Mouse (Mus musculus): ENCODE data around the gene Gnai2. TPM values are rescaled to one million over a fixed set of nuclear protein-coding genes. Genes with fewer than 3 reads are reported as not detected.

The Gnai2 gene
- polyA plus RNA-seq, 1 experiment, result 499 TPM

GRCm38 (mm10) chr9:107666751-107667205 lies 31.6 kb upstream of the Gnai2 start:
- peak overlapping the region; percentile 34 for H3K4me2 ChIP-seq (ENCODE audit: low read depth)
- H3ac ChIP-seq (ENCODE audit: control insufficient read depth, insufficient read length), result no peak overlapping the region
- no peaks in the 10 kb centered on the region for H3K36me3 ChIP-seq (ENCODE audit: control insufficient read depth, insufficient read depth)
- H3K4me3 ChIP-seq, result no peak overlapping the region
- peaks cover 82% of the 10 kb centered on the region for H3K27me3 ChIP-seq (ENCODE audit: control insufficient read depth, insufficient read depth, insufficient read length)
- TF ChIP-seq TCF3 (IDR thresholded peaks at IDR 0.05; ENCODE audit: insufficient read length, low read depth) (no peak), POLR2A (IDR thresholded peaks at IDR 0.05; ENCODE audit: insufficient read length, low read depth) (no peak), CEBPB (IDR thresholded peaks at IDR 0.05; ENCODE audit: insufficient read depth, poor library complexity, severe bottlenecking) (no peak), TCF12 (IDR thresholded peaks at IDR 0.05; ENCODE audit: insufficient read depth, poor library complexity, severe bottlenecking) (no peak), MAX (IDR thresholded peaks at IDR 0.05; ENCODE audit: low read depth) (no peak), POLR2AphosphoS2 (IDR thresholded peaks at IDR 0.05; ENCODE audit: insufficient read length, low read depth) (no peak), REST (IDR thresholded peaks at IDR 0.05; ENCODE audit: insufficient read depth, insufficient read length) (no peak), E2F4 (IDR thresholded peaks at IDR 0.05; ENCODE audit: insufficient read depth) (no peak), SRF (IDR thresholded peaks at IDR 0.05; ENCODE audit: control insufficient read depth, insufficient read length, low read depth) (no peak), MYOD1 (IDR thresholded peaks at IDR 0.05; ENCODE audit: control insufficient read depth in 1 of 3, insufficient read length in 2 of 3, low read depth in 2 of 3) (no peak), MYOG (IDR thresholded peaks at IDR 0.05; ENCODE audit: control insufficient read depth in 1 of 3, insufficient read depth in 1 of 3, insufficient read length in 2 of 3, low read depth in 2 of 3) (no peak), USF1 (IDR thresholded peaks at IDR 0.05; ENCODE audit: low read depth) (no peak)
- H3K79me2 ChIP-seq (ENCODE audit: control insufficient read depth, insufficient read depth), result no peaks in the 10 kb centered on the region

DNA sequence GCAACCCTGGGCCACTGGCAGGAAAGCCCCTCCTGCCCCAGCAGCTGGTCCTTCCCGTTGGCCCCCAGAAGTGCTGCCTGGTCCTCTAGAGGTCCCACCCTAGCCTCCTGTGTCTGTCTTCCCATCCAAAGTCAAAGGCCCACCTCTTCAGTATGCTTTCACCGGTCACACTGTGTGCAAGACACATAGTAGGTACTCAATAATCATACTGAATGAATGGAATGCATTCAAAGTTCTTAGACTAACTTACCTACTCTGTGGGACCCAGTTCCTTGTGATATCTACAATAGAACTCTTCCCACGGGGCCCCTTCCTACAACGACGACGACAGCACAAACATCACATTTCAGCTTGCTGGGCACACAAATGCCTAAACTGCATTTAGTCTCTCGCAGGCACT lies 30.1 kb upstream of the Gnai2 start:
- Histone ChIP-seq H3K36me3 (ENCODE audit: control insufficient read depth, insufficient read depth) (no peaks in the 10 kb centered on the region), H3K4me3 (no peak overlapping the region), H3K27me3 (ENCODE audit: control insufficient read depth, insufficient read depth, insufficient read length) (peaks cover 85% of the 10 kb centered on the region), H3K4me2 (ENCODE audit: low read depth) (no peak overlapping the region), H3ac (ENCODE audit: control insufficient read depth, insufficient read length) (no peak overlapping the region), H3K79me2 (ENCODE audit: control insufficient read depth, insufficient read depth) (no peaks in the 10 kb centered on the region)
- TF ChIP-seq MYOD1 (IDR thresholded peaks at IDR 0.05; ENCODE audit: control insufficient read depth in 1 of 3, insufficient read length in 2 of 3, low read depth in 2 of 3) (no peak), POLR2A (IDR thresholded peaks at IDR 0.05; ENCODE audit: insufficient read length, low read depth) (no peak), MYOG (IDR thresholded peaks at IDR 0.05; ENCODE audit: control insufficient read depth in 1 of 3, insufficient read depth in 1 of 3, insufficient read length in 2 of 3, low read depth in 2 of 3) (no peak), POLR2AphosphoS2 (IDR thresholded peaks at IDR 0.05; ENCODE audit: insufficient read length, low read depth) (no peak), TCF12 (IDR thresholded peaks at IDR 0.05; ENCODE audit: insufficient read depth, poor library complexity, severe bottlenecking) (no peak), MAX (IDR thresholded peaks at IDR 0.05; ENCODE audit: low read depth) (no peak), TCF3 (IDR thresholded peaks at IDR 0.05; ENCODE audit: insufficient read length, low read depth) (no peak), SRF (IDR thresholded peaks at IDR 0.05; ENCODE audit: control insufficient read depth, insufficient read length, low read depth) (no peak), E2F4 (IDR thresholded peaks at IDR 0.05; ENCODE audit: insufficient read depth) (no peak), USF1 (IDR thresholded peaks at IDR 0.05; ENCODE audit: low read depth) (no peak), CEBPB (IDR thresholded peaks at IDR 0.05; ENCODE audit: insufficient read depth, poor library complexity, severe bottlenecking) (no peak), REST (IDR thresholded peaks at IDR 0.05; ENCODE audit: insufficient read depth, insufficient read length) (no peak)

GRCm38 (mm10) chr9:107663525-107663924 lies 28.4 kb upstream of the Gnai2 start:
- no peak for TF ChIP-seq SRF (IDR thresholded peaks at IDR 0.05; ENCODE audit: control insufficient read depth, insufficient read length, low read depth)
- no peak for TF ChIP-seq USF1 (IDR thresholded peaks at IDR 0.05; ENCODE audit: low read depth)
- no peak for TF ChIP-seq POLR2AphosphoS2 (IDR thresholded peaks at IDR 0.05; ENCODE audit: insufficient read length, low read depth)
- no peak for TF ChIP-seq MYOG (IDR thresholded peaks at IDR 0.05; ENCODE audit: control insufficient read depth in 1 of 3, insufficient read depth in 1 of 3, insufficient read length in 2 of 3, low read depth in 2 of 3)
- no peak for TF ChIP-seq POLR2A (IDR thresholded peaks at IDR 0.05; ENCODE audit: insufficient read length, low read depth)
- TF ChIP-seq CEBPB (IDR thresholded peaks at IDR 0.05; ENCODE audit: insufficient read depth, poor library complexity, severe bottlenecking), result no peak
- no peak for TF ChIP-seq TCF3 (IDR thresholded peaks at IDR 0.05; ENCODE audit: insufficient read length, low read depth)
- H3K36me3 ChIP-seq (ENCODE audit: control insufficient read depth, insufficient read depth), result no peaks in the 10 kb centered on the region
- H3ac ChIP-seq (ENCODE audit: control insufficient read depth, insufficient read length), result no peak overlapping the region
- no peak overlapping the region for H3K4me3 ChIP-seq
- no peak overlapping the region for H3K4me2 ChIP-seq (ENCODE audit: low read depth)
- H3K27me3 ChIP-seq (ENCODE audit: control insufficient read depth, insufficient read depth, insufficient read length), result peaks cover 85% of the 10 kb centered on the region
- H3K79me2 ChIP-seq (ENCODE audit: control insufficient read depth, insufficient read depth), result no peaks in the 10 kb centered on the region

DNA sequence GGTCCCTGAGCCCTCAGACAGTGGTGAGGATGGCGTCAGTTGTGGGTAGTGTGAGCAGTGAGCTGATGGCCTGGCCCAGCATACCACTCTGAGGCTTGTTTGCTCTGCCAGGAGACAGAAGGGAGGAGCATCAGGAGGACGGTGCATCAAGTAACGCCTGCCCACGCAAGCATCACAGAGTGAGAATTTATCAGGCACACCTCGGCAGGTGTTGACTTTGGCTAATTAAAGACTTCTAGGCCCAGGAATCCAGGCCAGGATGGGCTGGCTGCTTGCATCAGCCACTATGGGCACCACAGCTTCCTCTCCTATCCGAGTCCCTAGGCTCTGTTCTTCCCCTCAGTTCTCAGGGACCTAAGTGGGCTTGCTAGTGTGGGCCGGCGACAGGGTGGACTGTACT lies 27.2 kb upstream of the Gnai2 start:
- Histone ChIP-seq H3K36me3 (ENCODE audit: control insufficient read depth, insufficient read depth) (no peaks in the 10 kb centered on the region), H3K4me3 (no peak overlapping the region), H3K4me2 (ENCODE audit: low read depth) (no peak overlapping the region), H3ac (ENCODE audit: control insufficient read depth, insufficient read length) (no peak overlapping the region), H3K79me2 (ENCODE audit: control insufficient read depth, insufficient read depth) (no peaks in the 10 kb centered on the region), H3K27me3 (ENCODE audit: control insufficient read depth, insufficient read depth, insufficient read length) (peaks cover 85% of the 10 kb centered on the region)
- TF ChIP-seq MYOG (IDR thresholded peaks at IDR 0.05; ENCODE audit: control insufficient read depth in 1 of 3, insufficient read depth in 1 of 3, insufficient read length in 2 of 3, low read depth in 2 of 3) (no peak), SRF (IDR thresholded peaks at IDR 0.05; ENCODE audit: control insufficient read depth, insufficient read length, low read depth) (no peak), TCF3 (IDR thresholded peaks at IDR 0.05; ENCODE audit: insufficient read length, low read depth) (no peak), POLR2A (IDR thresholded peaks at IDR 0.05; ENCODE audit: insufficient read length, low read depth) (no peak), MAX (IDR thresholded peaks at IDR 0.05; ENCODE audit: low read depth) (no peak), CEBPB (IDR thresholded peaks at IDR 0.05; ENCODE audit: insufficient read depth, poor library complexity, severe bottlenecking) (no peak), REST (IDR thresholded peaks at IDR 0.05; ENCODE audit: insufficient read depth, insufficient read length) (no peak), TCF12 (IDR thresholded peaks at IDR 0.05; ENCODE audit: insufficient read depth, poor library complexity, severe bottlenecking) (no peak), MYOD1 (IDR thresholded peaks at IDR 0.05; ENCODE audit: control insufficient read depth in 1 of 3, insufficient read length in 2 of 3, low read depth in 2 of 3) (no peak), E2F4 (IDR thresholded peaks at IDR 0.05; ENCODE audit: insufficient read depth) (no peak), USF1 (IDR thresholded peaks at IDR 0.05; ENCODE audit: low read depth) (no peak), POLR2AphosphoS2 (IDR thresholded peaks at IDR 0.05; ENCODE audit: insufficient read length, low read depth) (no peak)

All from myocyte (in vitro differentiated cells).